Mouse (Mus musculus) MEL (cell line): ENCODE data around the gene Uchl3. TPM values are rescaled to one million over a fixed set of nuclear protein-coding genes. Genes with fewer than 3 reads are reported as not detected.
A peak's percentile ranks its signal among the peaks of the same experiment; 100 is the strongest.

Source experiments
- DNase-seq: peaks from one replicate; pipeline ENCODE4 v3.0.0; 2011; ENCODE audit warnings: low read depth, low spot score
- H3K27ac ChIP-seq: 2 replicates; pipeline ENCODE4 v1.5.1; 2012; ENCODE audit warnings: low read depth, mild to moderate bottlenecking, control low read depth, low read length, moderate library complexity; ENCODE audit not compliant: control insufficient read depth
- H3K27me3 ChIP-seq, 2 experiments: fragments of 150-350 bp in 1 of 2; sonication (generic) in 1 of 2; 2 replicates each; pipeline ENCODE4 v1.6.1; 2012; ENCODE audit warnings: low read length in 2 of 2, mild to moderate bottlenecking in 2 of 2, improper control_type of control experiment in 1 of 2, moderate library complexity in 1 of 2; ENCODE audit not compliant: insufficient read depth in 2 of 2, control insufficient read depth in 1 of 2
- H3K36me3 ChIP-seq, 2 experiments: 2 replicates each; pipeline ENCODE4 v1.6.1; 2012 to 2014; ENCODE audit warnings: low read length in 2 of 2, improper control_type of control experiment in 1 of 2, inconsistent platforms in 1 of 2, mild to moderate bottlenecking in 1 of 2; ENCODE audit not compliant: insufficient read depth in 2 of 2, control insufficient read depth in 1 of 2
- H3K4me1 ChIP-seq, 2 experiments: fragments of 150-350 bp in 1 of 2; sonication (generic) in 1 of 2; 2 replicates each; pipeline ENCODE4 v1.6.1; 2012; ENCODE audit warnings: low read length in 2 of 2, improper control_type of control experiment in 1 of 2, mild to moderate bottlenecking in 1 of 2; ENCODE audit not compliant: insufficient read depth in 2 of 2, control insufficient read depth in 1 of 2
- H3K4me3 ChIP-seq, 2 experiments: fragments of 150-350 bp in 1 of 2; sonication (generic) in 1 of 2; 2 replicates each; pipeline ENCODE4 v1.5.1; 2012; ENCODE audit warnings: low read depth in 2 of 2, low read length in 2 of 2, mild to moderate bottlenecking in 2 of 2, moderate library complexity in 2 of 2, control low read depth in 1 of 2, improper control_type of control experiment in 1 of 2; ENCODE audit not compliant: control insufficient read depth in 1 of 2, insufficient read depth in 1 of 2
- H3K79me2 ChIP-seq: 2 replicates; pipeline ENCODE4 v1.6.1; 2012; ENCODE audit warnings: mild to moderate bottlenecking, low read length, moderate library complexity; ENCODE audit not compliant: control insufficient read depth, poor library complexity, insufficient read depth
- H3K9ac ChIP-seq: 2 replicates; pipeline ENCODE4 v1.6.1; 2012; ENCODE audit warnings: low read depth, mild to moderate bottlenecking, control low read depth, low read length, moderate library complexity; ENCODE audit not compliant: control insufficient read depth, poor library complexity, severe bottlenecking
- H3K9me3 ChIP-seq: fragments of 150-350 bp; sonication (generic); replicated peaks from 2 replicates; pipeline ENCODE4 v1.6.1; 2012; ENCODE audit warnings: mild to moderate bottlenecking, low read length, improper control_type of control experiment, moderate library complexity; ENCODE audit not compliant: insufficient read depth
- BHLHE40 ChIP-seq: IDR thresholded peaks from 2 replicates; pipeline ENCODE4 v1.6.1; 2012; ENCODE audit warnings: low read depth, mild to moderate bottlenecking, inconsistent platforms, low read length, improper control_type of control experiment, borderline replicate concordance
- CHD1 ChIP-seq: IDR thresholded peaks from 2 replicates; pipeline ENCODE4 v1.6.1; 2012; ENCODE audit warnings: low read depth, mild to moderate bottlenecking, inconsistent platforms, low read length, improper control_type of control experiment
- ETS1 ChIP-seq: IDR thresholded peaks from 2 replicates; pipeline ENCODE4 v1.6.1; 2012; ENCODE audit warnings: low read depth, mild to moderate bottlenecking, inconsistent platforms, low read length, improper control_type of control experiment, moderate library complexity
- GABPA ChIP-seq: IDR thresholded peaks from 2 replicates; pipeline ENCODE4 v1.6.1; 2012; ENCODE audit warnings: low read depth, mild to moderate bottlenecking, inconsistent platforms, low read length, improper control_type of control experiment, moderate library complexity
- GATA1 ChIP-seq: IDR thresholded peaks from 2 replicates; pipeline ENCODE4 v1.6.1; 2011; ENCODE audit warnings: low read depth, low read length, improper control_type of control experiment
- KAT2A ChIP-seq: conservative IDR thresholded peaks from 2 replicates; pipeline ENCODE4 v1.6.1; 2012; ENCODE audit warnings: low read depth, low read length, improper control_type of control experiment, inconsistent platforms
- MAX ChIP-seq: IDR thresholded peaks from 2 replicates; pipeline ENCODE4 v1.6.1; 2011; ENCODE audit warnings: low read length, improper control_type of control experiment
- MAZ ChIP-seq: IDR thresholded peaks from 2 replicates; pipeline ENCODE4 v1.6.1; 2012; ENCODE audit warnings: low read depth, mild to moderate bottlenecking, inconsistent platforms, low read length, improper control_type of control experiment
- MEF2A ChIP-seq: IDR thresholded peaks from 2 replicates; pipeline ENCODE4 v1.6.1; 2014; ENCODE audit warnings: low read depth, mild to moderate bottlenecking, inconsistent platforms, low read length, improper control_type of control experiment; ENCODE audit not compliant: poor library complexity, insufficient replicate concordance, severe bottlenecking; ENCODE audit errors: extremely low read depth
- MXI1 ChIP-seq: IDR thresholded peaks from 2 replicates; pipeline ENCODE4 v1.6.1; 2011; ENCODE audit warnings: mild to moderate bottlenecking, low read depth, low read length, improper control_type of control experiment
- MYC ChIP-seq: IDR thresholded peaks from 2 replicates; pipeline ENCODE4 v1.6.1; 2011; ENCODE audit warnings: low read depth, mild to moderate bottlenecking, low read length, improper control_type of control experiment, moderate library complexity
- NRF1 ChIP-seq: IDR thresholded peaks from 2 replicates; pipeline ENCODE4 v1.6.1; 2014; ENCODE audit warnings: low read depth, mild to moderate bottlenecking, inconsistent platforms, low read length, improper control_type of control experiment, moderate library complexity; ENCODE audit not compliant: poor library complexity, insufficient read depth, severe bottlenecking
- RAD21 ChIP-seq: IDR thresholded peaks from 2 replicates; pipeline ENCODE4 v1.6.1; 2011; ENCODE audit warnings: mild to moderate bottlenecking, low read depth, low read length, improper control_type of control experiment
- TBP ChIP-seq: IDR thresholded peaks from 2 replicates; pipeline ENCODE4 v1.8.0; 2011; ENCODE audit warnings: low read depth, low read length, improper control_type of control experiment
- polyA plus RNA-seq, 2 experiments: library from polyadenylated mRNA; stranded (reverse) in 1 of 2; unstranded in 1 of 2; fragments of >175 nt in 1 of 2; fragments of >200 nt in 1 of 2; gene quantifications; 2 replicates each; pipeline versions ENCODE4 v1.2.1 to v1.2.4; 2012; ENCODE audit warnings: low replicate concordance in 2 of 2, low read depth in 1 of 2; ENCODE audit not compliant: insufficient read length in 2 of 2, insufficient read depth in 1 of 2, missing spikeins in 1 of 2
- total RNA-seq: library from RNA; depleted of rRNA; stranded (reverse); fragments of 300-350 nt; gene quantifications from 2 replicates; pipeline ENCODE4 v1.2.3, GENCODE M21; 2012

The Uchl3 gene
- total and polyA plus RNA-seq, 3 experiments = 57.8 to 59.1 TPM; not detected in 1

GRCm38 (mm10) chr14:101610701-101611100 is 43.1 kb upstream of the Uchl3 start:
- Histone ChIP-seq H3K9me3 (no peaks in the 10 kb centered on the region), H3K4me1 (no peaks in the 10 kb centered on the region), H3K9ac (no peak overlapping the region), H3K27ac (no peak overlapping the region), H3K27me3 (no peaks in the 10 kb centered on the region), H3K4me3 (no peak overlapping the region), H3K79me2 (no peaks in the 10 kb centered on the region), H3K36me3 (no peaks in the 10 kb centered on the region)
- no peak for DNase-seq
- TF ChIP-seq GABPA (no peak), MXI1 (no peak)

GRCm38 (mm10) chr14:101613206-101613605 is 40.6 kb upstream of the Uchl3 start:
- Histone ChIP-seq H3K9me3 (no peaks in the 10 kb centered on the region), H3K4me3 (no peak overlapping the region), H3K79me2 (no peaks in the 10 kb centered on the region), H3K27ac (no peak overlapping the region), H3K27me3 (no peaks in the 10 kb centered on the region), H3K9ac (no peak overlapping the region), H3K36me3 (no peaks in the 10 kb centered on the region), H3K4me1 (no peaks in the 10 kb centered on the region)
- TF ChIP-seq RAD21 = no peak
- TF ChIP-seq MAX = no peak
- no peak for TF ChIP-seq BHLHE40
- no peak for TF ChIP-seq TBP
- TF ChIP-seq CHD1 = no peak
- no peak for TF ChIP-seq MAZ
- TF ChIP-seq MEF2A = no peak
- no peak for TF ChIP-seq ETS1
- no peak for TF ChIP-seq MYC
- TF ChIP-seq GATA1 = no peak
- TF ChIP-seq NRF1 = no peak
- DNase-seq = no peak

- Histone ChIP-seq H3K27ac (no peak overlapping the region), H3K79me2 (no peaks in the 10 kb centered on the region), H3K4me1 (no peaks in the 10 kb centered on the region), H3K27me3 (no peaks in the 10 kb centered on the region), H3K4me3 (no peak overlapping the region), H3K9ac (no peak overlapping the region), H3K36me3 (no peaks in the 10 kb centered on the region), H3K9me3 (no peaks in the 10 kb centered on the region)
- TF ChIP-seq MEF2A = no peak
- TF ChIP-seq KAT2A = no peak
- TF ChIP-seq MXI1 = no peak
- no peak for TF ChIP-seq RAD21
- peak; percentile 9 for DNase-seq
Measured at GRCm38 (mm10) chr14:101616178-101616577, 37.6 kb upstream of the Uchl3 start.
